Mouse (Mus musculus): ENCODE data around the gene 1600002K03Rik.

The 1600002K03Rik gene

GRCm38 (mm10) chr10:80177441-80178279 is 4.9 kb downstream of the 1600002K03Rik start:
- no peak for ATAC-seq (ENCODE audit: insufficient number of reproducible peaks, low FRiP score, low TSS enrichment)

GRCm38 (mm10) chr10:80179068-80180051 is 6.6 kb downstream of the 1600002K03Rik start, which contains the start of gene Efna2:
TSS of gene Efna2 (plus strand) at chr10:80179482.
- no peak; the same call in 1 of the 2 replicates for ATAC-seq (ENCODE audit: insufficient number of reproducible peaks, low FRiP score, low TSS enrichment)

DNA sequence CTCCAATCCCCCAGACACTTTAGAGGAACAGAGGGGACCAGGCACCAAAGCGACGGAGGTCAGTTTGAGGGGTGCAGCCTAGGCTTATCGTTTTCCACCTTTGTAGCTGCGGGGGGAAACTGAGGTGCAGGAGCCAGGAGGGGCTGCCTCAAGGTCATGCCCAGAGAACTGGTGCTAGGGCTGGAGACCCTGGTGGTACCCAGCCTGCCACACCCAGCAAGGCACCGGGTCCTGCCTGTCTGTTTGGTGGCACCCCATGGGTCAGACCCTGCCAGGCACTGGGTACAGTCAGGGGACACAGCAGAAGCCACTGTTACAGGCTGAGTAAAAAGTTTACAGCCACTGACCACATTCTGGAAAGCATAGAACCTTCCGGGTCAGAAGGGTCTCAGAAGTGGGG is 7.5 kb downstream of the 1600002K03Rik start:
- no peak for ATAC-seq (ENCODE audit: insufficient number of reproducible peaks, low FRiP score, low TSS enrichment)

GRCm38 (mm10) chr10:80180823-80181222 is 8.1 kb downstream of the 1600002K03Rik start:
- no peak for ATAC-seq (ENCODE audit: insufficient number of reproducible peaks, low FRiP score, low TSS enrichment)

DNA sequence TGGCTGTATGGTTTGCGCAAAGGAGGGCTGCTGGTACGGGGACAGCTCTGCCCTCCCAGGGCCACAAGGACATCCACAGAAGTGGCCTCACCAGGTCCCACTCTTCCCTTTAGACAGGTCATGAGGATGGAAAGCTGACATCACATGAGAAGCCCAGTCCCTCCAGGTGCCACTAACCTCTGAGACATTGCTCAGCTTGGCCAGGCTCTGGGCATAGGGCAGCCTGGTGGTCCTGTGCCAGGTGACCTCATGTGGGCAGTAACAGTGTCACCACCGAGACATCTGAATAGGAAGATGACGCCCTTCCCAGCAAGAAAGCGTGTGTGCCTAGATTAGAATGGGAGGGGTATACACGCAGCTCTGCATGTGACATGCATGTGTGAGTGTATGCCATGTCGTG is 9.8 kb downstream of the 1600002K03Rik start:
- no peak for ATAC-seq (ENCODE audit: insufficient number of reproducible peaks, low FRiP score, low TSS enrichment)

- no peak for ATAC-seq (ENCODE audit: insufficient number of reproducible peaks, low FRiP score, low TSS enrichment)
Observed at GRCm38 (mm10) chr10:80186649-80187048, 13.9 kb downstream of the 1600002K03Rik start.

DNA sequence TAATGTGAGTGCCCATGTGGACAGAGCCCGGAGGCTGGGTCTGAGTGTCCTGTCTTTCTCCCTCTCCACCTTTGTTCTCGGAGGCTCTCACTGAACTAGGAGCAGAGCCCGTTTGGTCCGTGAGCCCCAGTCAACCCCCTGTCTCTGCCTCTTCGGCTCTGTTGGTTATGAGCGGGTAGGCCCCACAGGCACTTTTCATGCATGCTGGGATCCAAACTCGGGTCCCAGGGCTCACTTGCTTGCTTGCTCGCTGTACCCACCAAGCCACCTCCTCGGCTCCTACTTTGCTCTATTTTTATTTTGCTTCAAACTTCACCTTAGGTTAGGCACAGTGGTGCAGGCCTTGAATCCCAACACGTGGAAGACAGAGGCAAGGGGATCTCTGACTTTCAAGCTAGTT is 15.0 kb downstream of the 1600002K03Rik start:
- ATAC-seq (ENCODE audit: insufficient number of reproducible peaks, low FRiP score, low TSS enrichment), result no peak

DNA sequence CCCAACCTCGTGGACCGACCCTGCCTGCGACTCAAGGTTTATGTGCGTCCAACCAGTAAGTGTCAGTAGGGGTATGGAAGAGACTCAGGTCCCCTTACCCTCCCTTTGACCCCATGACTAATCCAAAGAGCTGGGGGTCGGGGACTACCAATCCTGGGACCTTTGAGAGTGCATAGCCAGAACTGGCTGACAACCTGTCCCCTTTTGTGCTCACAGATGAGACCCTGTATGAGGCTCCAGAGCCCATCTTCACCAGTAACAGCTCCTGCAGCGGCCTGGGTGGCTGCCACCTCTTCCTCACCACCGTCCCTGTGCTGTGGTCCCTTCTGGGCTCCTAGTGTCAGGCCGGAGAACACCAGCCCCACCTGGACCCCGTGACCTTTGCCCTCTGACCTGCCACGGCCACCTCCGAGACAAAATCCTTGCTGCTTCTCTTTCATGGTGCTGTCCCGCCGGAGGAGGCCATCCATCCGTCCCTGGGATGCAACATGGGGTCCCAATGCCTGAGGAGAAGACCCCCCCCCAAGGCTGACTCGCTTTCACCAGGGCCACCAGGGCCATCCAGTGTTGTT is 15.8 kb downstream of the 1600002K03Rik start:
- ATAC-seq (ENCODE audit: insufficient number of reproducible peaks, low FRiP score, low TSS enrichment), result no peak

DNA sequence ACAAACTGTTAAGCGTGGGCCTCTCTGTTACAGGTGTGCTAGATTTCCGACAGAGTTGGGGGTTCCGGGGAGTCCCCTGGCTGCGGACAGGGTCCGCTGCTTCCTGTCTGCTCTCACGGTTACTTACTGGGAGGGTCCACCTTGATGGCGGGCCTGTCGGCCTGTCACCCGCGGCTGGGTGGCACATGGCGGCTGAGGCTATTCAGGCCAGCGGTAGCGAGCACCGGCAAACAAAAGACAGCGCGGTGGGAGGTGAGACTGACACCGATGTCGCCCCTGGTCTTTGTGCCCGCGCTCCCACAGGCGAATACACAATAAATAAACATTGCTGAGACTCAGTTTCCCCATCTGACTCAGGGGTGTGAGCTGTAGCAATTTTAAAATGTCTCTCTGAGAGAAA is 17.3 kb downstream of the 1600002K03Rik start:
- no peak for ATAC-seq (ENCODE audit: insufficient number of reproducible peaks, low FRiP score, low TSS enrichment)

GRCm38 (mm10) chr10:80190491-80191051 is 17.8 kb downstream of the 1600002K03Rik start:
- ATAC-seq (ENCODE audit: insufficient number of reproducible peaks, low FRiP score, low TSS enrichment), result no peak

DNA sequence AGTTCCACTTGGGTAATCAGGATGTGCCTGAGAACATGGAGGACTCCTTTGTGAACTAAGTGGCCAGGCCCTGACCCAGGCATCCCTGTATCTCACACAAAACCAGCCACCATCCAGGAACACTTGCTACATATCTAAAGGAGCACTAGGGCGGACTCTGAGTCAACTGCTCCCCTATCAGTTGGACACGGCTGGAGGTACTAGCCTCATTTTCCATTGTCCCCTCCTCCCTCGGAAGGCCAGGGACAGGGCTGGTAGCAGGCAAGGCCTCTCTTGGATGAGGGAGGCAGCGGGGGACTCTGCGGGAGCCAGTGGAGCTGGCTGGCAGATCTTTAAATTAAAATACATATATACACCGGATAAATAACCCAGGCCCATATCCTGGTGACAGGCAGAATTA is 21.2 kb downstream of the 1600002K03Rik start:
- ATAC-seq (ENCODE audit: insufficient number of reproducible peaks, low FRiP score, low TSS enrichment), result no peak

DNA sequence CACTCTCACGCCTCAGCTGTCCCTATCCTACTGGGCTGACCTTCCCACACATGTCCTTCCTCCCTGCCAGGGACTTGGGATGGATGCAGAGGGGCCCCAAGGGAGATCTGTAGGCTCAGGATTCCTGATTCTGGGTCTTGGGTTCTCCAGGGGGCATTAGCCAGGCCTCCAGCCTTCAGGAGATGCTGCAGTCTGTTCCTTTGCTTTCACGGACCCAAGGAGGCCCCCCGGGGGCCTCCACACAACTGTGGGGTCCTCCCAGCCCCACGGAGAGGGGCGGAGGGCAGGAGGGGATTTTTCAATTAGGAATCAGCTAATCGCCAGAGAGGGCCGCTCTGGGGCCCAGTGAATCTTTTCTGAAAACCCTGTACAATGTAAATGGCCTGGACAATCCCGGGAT is 21.7 kb downstream of the 1600002K03Rik start:
- no peak for ATAC-seq (ENCODE audit: insufficient number of reproducible peaks, low FRiP score, low TSS enrichment)

- no peak for ATAC-seq (ENCODE audit: insufficient number of reproducible peaks, low FRiP score, low TSS enrichment)
Observed at GRCm38 (mm10) chr10:80196167-80196566, 23.4 kb downstream of the 1600002K03Rik start.

- no peak for ATAC-seq (ENCODE audit: insufficient number of reproducible peaks, low FRiP score, low TSS enrichment)
Observed at GRCm38 (mm10) chr10:80196778-80197581, 24.2 kb downstream of the 1600002K03Rik start.

DNA sequence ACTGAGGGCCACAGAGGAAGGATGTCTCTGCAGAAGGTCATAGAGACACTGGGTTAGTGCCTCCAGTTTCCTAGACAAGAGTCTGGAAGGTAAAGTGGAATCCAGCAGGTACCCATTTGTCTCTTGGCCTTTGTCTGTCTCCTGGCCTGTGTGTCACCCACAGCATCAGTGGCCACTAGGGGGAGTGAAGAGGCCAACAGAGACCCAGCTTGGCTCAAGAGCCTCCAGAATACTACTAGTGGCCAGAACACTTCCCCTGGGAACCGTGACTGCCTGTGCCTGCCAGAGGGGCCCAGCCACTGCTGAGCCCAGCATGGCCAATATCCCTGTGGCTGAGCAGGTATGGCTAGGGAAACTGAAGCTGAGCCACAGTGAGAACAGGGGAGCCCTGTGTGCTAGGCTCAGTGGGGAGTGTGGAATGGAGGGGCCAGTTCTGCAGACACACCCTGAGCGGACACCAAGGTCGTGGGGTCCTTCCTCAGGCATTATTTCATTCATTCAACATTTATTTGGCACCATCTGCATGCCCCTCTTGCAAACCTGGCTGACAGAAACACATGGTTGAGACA is 26.8 kb downstream of the 1600002K03Rik start:
- ATAC-seq (ENCODE audit: insufficient number of reproducible peaks, low FRiP score, low TSS enrichment), result peak; percentile 84; the same call in 1 of the 2 replicates

- ATAC-seq (ENCODE audit: insufficient number of reproducible peaks, low FRiP score, low TSS enrichment), result no peak
Observed at GRCm38 (mm10) chr10:80200485-80200884, 27.7 kb downstream of the 1600002K03Rik start.

- ATAC-seq (ENCODE audit: insufficient number of reproducible peaks, low FRiP score, low TSS enrichment), result no peak
Observed at GRCm38 (mm10) chr10:80204055-80204454, 31.3 kb downstream of the 1600002K03Rik start.

DNA sequence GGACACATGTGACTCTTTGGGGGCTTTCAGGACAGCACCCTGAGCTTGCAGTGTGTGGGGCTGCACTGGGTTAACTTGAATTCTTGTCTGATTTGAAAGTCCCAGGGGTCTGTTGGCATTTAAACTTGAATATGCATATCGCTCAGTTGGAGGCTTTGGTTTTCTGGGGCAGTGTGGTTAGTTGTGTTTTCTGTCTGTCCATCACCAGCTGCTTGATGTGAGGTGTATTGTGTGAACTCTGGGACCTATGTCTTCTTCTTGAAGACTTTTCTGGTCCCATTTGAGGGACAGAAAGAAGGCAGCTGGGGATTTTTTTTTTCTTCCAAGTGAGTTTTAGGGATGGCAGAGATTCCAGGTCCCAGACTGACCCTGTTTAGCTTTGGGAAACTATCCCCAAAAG is 34.5 kb downstream of the 1600002K03Rik start:
- ATAC-seq (ENCODE audit: insufficient number of reproducible peaks, low FRiP score, low TSS enrichment), result no peak

DNA sequence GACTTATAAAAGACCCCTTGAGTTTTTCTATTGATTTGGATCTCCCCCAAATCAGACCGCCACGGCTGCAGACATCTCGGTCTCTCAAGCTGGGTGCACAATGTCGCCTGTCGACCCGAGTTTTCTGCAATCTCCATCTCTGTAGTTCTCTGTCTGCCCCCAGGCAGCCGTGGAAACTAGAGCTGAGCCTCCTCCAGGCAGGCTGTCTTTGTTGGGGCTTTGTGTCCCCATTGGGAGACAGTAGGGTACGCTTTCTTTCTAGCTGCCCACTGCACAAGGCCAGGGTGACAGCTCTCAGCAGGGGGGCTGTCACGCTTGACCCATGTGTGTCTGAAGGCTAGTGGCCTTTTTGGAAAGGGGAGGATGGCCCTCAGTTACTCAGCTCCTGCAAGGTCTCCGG is 34.9 kb downstream of the 1600002K03Rik start:
- no peak for ATAC-seq (ENCODE audit: insufficient number of reproducible peaks, low FRiP score, low TSS enrichment)

Measured in cerebellum, adult (tissue).